20 mouse cellular contexts compared by ENCODE assay signal in genomic region chr13:6465911-6466419, GRCm38 (mm10).
"Had no signal": no experiment of that assay in that cellular context is flagged by ENCODE, and none has a peak within 500 bp of the region (broad histone marks: within the 10 kb centered on the region; RNA-seq: fewer than 3 reads in every experiment).

No protein-coding gene starts in this region.

- H3K9ac ChIP-seq: limb, embryonic 13.5 days; liver, embryonic 13.5 days; midbrain, embryonic 12.5 days; neural tube, embryonic 13.5 days had no signal

- H3K27ac ChIP-seq: left cerebral cortex, adult 2 months; limb, embryonic 13.5 days; liver, embryonic 13.5 days; midbrain, embryonic 12.5 days; neural tube, embryonic 13.5 days had no signal

- H3K4me1 ChIP-seq: limb, embryonic 13.5 days; liver, embryonic 13.5 days; midbrain, embryonic 12.5 days had no signal

- H3K36me3 ChIP-seq: limb, embryonic 13.5 days; liver, embryonic 13.5 days; midbrain, embryonic 12.5 days; neural tube, embryonic 13.5 days had no signal

- DNase-seq: kidney, adult 2 months; kidney, postnatal 10 days; kidney, postnatal 36 days; layer of hippocampus, postnatal 36 days; left cerebral cortex, postnatal 4 days; liver, embryonic 13.5 days; lung, adult 2 months; lung, postnatal 14 days; lung, postnatal 4 days; retina, postnatal 1 day; right cerebral cortex, postnatal 25 days; spleen, adult 18-20 months; thymus, adult 18-20 months; thymus, postnatal 36 days had no signal

- H3K4me2 ChIP-seq: limb, embryonic 13.5 days; liver, embryonic 13.5 days; midbrain, embryonic 12.5 days; neural tube, embryonic 13.5 days had no signal

- H3K27me3 ChIP-seq: limb, embryonic 13.5 days; liver, embryonic 13.5 days; midbrain, embryonic 12.5 days; neural tube, embryonic 13.5 days had no signal

- ATAC-seq: midbrain, embryonic 16.5 days had no signal

- H3K4me3 ChIP-seq: left cerebral cortex, adult 2 months; limb, embryonic 13.5 days; liver, embryonic 13.5 days; midbrain, embryonic 12.5 days; myocyte; neural tube, embryonic 13.5 days had no signal

- H3K9me3 ChIP-seq: liver, embryonic 13.5 days; midbrain, embryonic 12.5 days; neural tube, embryonic 13.5 days had no signal
